Mouse (Mus musculus) CD8-positive naive resting alpha-beta T cell, adult 2 months (primary cell): ENCODE results near the gene Etv2.

Experiments
- DNase-seq, 2 experiments: peaks; one replicate each; pipeline ENCODE4 v3.0.0; 2022; ENCODE audit warnings: low read depth in 2 of 2, low spot score in 2 of 2

Gene Etv2

DNA sequence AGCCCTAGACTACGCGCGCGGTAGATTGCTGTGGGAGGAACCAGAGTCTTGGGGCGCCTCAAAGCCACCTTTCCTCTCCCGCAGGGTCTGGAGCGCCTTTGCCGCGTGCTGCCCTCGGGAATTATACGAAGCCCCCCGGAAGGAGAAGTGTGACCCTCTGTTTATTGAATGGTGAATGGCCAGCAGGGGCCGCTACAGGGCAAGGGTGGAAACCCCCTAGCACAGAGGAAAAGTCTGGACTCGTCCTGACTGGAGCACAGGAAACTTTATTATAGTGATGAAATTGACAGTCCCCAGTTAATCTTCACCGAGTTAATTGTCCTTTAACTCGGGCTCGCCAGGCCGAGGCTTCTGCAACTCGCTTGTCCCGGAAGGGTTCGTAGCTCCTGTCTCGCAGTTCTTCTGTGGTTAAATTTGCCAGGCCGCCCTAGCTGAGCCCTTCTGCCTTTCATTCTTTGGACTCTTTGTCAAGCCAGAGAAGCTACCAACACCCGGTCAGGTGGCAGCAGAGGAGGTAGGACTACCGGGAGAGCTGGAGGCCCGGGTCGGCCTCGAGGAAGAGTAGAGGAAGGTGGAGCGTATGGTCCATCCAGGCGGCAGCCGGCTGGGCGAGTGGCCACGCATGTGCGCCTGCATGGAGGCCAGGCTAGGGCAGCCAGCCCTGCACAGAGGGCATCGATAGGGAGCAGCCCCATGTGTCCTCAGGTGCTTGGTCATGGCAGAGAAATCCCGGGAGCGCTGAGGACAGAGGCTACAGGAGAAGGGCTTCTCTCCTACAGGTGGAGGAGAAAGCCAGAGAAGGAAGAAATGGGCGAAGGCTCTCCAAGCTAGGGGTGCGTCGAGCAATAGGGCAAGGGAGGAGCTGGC, 46.0 kb downstream of the Etv2 start:
- DNase-seq: peak; percentile 59 to 72

DNA sequence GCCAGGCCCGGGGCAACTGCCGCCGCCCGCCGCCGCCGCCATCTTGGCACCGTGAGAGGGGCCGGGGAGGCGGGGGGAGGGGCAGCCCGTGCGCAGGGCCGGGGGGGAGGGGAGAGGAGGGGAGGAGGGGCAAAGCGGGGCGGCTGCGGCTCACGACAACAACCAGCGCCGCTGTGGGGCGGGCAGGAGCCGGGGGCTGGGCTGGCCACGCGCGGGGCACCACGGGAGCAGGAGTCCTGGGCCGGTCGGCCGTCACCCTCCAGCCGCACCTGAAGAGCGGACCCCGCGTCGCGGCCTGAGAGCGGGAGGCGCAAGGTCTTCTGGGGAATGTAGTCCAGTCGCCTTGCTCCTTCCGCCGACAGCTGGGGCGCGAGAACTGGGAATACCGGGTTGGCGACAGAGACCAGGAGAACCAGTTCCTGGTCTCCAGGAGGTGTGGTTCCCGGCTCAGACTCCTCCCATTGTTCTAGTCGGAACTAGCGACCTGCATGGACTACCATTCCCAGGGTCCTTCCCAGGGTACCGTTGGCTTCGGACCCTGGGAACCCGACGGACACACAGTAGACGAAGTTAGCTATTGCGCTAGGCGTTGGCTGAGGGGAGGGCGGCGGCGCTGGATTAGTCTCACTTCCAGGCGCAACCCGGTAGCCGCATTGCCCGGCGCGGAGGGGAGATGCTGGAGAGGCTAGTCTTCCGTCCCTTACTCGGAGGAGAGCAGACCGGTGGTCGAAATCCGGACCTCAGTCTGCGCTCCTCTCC, 46.8 kb downstream of the Etv2 start, which contains the start of gene Kmt2b:
Gene Kmt2b, minus strand, starts transcription at position 51 of the 759 bp plus-strand sequence.
- peak; percentile 76 to 81 for DNase-seq

DNA sequence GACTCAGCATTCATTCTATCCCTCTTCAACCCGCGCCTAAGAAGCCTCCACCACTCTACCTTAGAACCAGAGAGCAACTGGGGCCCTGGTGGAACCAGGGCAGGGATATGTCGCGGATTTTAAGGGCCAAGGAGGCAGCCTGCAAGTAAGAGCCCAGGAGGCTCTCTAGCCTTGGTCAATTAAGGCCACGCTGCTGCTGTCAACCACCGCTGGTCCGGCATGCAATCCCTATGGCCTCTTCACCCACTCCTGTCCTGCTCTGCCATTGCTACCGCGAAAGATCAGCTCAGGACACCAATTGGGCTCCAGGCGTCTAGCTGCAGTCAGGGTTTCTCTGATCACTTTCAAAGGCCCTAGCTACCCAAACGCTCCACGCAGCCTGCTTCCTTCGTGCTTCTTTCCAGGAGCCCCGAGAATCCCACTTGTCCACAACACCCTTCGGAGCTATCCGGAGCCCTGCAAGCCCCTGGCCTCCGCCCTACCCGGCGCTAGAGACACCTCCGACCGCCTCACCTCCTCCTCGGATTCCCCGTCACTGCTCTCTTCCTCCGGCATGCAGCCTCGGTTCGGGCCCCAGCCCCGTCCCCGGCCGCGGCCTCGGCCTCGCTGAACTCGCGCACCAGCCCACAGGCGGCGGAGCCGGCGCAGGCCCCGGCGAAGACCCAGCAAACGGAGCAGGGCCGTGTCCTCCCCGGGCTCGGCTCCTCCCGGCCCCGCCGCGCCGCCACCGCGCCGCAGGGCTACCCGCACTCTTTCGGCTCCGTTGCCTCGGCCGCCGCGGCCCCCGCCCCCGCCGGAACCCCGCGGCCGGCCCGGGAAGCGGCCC, 47.6 kb downstream of the Etv2 start:
- peak; percentile 40 to 45 for DNase-seq

DNA sequence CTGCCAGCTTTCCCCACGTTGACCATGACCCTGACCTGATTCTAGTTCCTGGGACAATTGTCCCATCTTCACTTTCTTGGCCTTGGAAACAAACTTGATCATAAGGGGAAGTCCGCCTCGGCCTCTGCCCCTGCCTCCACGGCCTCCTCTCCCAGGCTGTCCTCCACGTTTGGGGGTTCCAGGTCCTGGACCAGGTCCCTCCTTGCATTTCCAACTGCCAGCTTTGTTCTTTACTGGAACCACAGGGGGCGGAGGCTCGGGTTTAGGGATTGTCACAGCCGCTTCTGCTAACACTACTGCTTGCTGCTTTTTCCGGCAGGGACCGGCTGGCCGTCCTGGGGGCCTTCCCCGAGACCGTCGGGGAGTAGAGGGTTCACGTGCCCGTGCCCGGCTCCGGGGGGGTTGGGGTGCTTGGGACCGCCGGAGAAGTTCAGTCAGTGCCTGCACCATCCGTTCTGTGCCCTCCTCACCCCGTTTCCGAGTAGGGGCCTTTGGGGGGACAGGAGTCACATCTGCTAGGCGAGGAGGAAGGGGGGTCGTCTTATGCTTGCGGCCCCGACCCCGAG, 49.1 kb downstream of the Etv2 start:
- DNase-seq: no peak

DNA sequence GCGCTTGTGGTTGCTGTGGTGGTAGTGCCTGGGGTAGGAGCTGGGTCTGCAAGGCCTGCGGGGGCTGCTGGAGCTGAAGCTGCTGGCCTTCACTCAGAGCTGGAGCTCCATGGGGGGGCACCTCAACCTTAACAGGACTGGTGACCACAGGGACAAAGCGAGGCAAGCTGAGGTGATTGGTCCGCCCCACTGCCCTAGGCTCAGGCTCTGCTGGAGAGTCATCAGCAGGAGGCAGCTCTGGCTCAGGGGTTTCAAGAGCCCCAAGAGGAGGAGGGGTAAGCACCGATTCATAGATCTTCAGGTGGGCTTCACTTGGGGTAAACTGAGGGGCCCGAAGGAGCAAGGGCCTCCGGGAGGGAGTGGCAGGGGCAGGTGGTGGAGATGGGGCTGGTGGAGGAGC, 50.5 kb downstream of the Etv2 start:
- DNase-seq: no peak

DNA sequence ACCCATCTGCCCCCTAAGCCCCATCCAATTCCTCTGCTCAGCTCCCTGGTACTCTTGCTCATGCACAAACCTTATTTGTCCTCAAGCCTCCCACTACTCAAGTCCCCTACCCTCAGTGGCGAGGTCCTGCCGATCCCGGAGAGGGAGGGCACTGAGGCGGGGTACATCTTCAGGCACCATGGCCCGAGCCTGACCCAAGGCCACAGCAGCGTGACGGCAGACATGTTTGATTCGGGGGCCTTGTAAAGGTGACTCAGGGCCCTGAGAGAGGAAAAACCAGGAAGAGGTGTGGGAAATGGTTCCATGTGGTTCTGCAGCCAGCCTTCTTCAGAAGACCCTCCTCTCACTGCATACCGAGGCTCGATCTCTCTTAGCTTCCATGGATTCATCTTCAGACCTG, 51.3 kb downstream of the Etv2 start:
- DNase-seq: no peak
